Mouse (Mus musculus): ENCODE measurements at regions not wholly inside any gene's neighbourhood (a gene's known extent, or its start where the extent isn't known, plus 50 kb on each side); places are given as distances from the start of the nearest gene placed in this dataset.

DNA sequence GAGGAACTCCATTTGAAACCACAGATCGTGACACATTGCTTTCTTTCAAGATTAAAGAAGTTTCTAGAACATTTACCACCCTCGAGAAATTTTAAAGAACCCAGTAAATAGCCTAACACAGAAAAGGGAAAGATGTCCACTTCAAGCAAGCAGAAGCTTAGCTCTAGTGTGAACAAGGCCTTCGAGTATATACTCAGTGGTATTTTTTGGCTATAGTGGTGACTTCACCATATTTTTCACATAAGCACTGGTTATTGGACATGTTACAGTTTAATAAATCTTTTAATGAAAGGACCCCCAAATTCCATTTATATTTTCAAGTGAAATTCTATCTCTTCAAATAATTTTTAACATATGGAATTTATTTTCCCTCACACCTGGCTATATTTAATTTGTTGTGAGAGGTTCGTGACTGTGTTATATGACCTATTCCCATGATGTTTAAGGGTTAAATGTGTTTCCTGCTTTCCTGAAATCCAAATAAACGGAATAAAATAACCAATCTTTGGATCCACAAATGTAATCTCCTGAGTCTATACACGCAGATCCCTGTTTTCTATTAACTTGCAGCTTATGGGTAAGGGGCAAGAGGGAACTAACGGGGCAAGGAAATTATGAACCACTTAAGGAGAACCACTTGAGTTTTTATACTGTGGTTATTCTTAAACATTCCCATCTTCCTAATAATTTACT is 60.6 kb upstream of the Tas2r134 start:
- DNase-seq: no peak

DNA sequence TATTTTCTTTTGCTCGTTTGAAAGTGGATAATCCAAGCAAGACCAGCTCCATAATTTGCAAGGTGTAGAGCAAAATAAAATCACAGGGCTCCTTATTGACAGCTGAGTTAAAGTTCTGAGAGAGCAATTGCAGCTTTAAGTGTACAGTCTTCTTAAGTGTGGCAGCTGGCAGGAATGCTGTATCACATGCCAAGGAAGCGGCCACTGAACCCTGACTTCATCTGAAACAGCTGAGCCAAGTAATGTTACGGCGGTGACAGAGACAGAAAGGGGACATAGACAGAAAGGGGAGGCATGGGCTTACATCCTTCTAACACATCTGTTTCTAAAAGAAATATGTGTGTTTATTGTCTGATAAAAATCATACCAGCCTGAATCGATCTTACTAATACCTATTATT is 63.4 kb upstream of the Tas2r134 start:
- no peak for DNase-seq

DNA sequence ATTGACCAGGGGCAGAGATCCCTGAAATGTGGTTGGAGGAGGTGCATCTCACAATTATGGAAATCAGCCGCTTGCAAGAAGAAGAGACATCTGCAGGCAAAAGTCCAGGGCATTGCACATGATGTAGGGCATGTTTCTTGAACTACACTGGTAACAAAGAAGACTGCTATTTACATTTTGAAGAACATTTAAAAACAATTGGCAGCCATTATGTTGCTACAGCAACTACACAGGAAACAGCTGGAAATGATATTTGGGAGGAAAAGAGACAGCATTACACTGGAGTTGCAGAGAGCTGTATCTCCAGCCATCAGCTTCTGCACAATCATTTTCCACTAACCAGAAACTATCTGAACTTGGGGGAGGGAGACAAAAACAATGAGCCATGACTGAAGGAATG is 64.1 kb upstream of the Tas2r134 start:
- DNase-seq: no peak

DNA sequence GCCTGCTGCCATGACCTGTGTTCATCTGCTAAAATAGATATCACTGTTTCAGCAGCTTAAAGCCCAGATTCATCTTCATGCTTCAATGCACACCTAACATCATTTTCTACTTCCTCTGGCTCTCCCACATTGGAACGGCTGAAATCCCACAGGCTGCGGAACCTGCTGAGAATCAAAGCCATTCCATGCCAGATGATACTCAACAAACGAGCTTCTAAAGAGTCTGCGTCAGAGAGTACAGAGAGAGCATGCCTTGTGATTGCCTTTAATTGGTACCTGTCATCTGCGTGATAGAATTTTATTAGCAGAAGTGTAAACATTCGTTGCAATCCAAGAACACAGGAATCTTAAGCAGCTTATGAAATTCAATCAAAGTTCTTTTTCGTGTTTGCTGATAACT is 76.4 kb upstream of the Tas2r134 start:
- DNase-seq: no peak

DNA sequence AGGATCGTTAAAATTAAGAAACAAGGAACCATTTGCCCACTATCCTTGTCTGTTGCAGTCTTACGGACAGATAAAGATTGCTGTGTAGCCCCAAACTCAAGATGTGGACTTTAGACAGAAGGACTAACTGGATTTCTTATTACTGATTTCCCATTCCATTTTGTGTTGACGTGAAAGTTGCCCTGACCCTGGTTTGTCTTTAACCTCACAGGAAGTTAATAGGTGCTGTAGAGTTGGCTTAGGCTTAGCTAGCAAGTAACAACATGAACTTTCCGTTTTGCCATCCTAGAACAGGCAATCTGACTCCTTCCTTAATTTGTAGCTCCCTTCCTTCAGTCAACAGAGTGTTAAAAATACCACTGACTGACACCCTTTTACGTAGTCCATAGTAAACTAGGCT is 78.2 kb upstream of the Tas2r134 start:
- DNase-seq: no peak

DNA sequence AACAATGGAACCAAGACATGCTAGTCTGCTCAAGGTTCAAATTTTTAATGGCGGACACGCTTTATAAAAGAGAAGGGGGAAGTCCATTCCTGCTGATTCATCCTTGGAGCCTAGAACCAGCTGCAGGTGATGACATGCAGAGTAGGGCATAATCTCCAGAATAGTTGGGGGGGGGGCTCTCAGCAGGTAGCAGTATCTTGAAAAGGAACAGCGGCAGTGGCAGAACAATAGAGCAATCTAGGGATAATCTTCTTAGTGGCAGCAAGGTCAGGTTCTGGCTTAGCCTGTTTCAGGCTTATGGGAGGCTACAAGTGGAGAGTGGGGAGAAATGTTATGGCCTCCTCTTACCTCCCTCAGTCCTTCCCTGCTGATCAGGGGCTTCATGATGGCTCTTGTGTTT is 81.1 kb upstream of the Tas2r134 start:
- DNase-seq: no peak

DNA sequence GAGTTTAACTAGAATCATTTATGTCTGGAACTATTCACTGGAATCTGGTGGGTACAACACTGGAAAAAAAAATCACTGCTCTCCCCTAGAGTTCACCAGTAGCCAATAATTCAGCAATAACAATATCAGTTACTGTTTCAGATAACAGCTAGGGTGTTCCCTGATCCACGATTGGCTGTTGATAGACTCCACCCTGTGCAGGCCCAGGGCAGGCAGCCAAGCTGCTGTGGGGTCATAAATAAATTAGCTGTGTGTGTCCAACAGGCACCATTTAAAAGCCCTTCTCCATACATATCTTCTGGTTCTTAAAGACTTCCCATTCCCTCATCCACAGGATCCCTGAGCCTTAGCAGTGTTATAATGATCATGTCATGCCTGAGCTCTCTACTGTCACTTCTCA is 83.4 kb upstream of the Tas2r134 start:
- no peak for DNase-seq

DNA sequence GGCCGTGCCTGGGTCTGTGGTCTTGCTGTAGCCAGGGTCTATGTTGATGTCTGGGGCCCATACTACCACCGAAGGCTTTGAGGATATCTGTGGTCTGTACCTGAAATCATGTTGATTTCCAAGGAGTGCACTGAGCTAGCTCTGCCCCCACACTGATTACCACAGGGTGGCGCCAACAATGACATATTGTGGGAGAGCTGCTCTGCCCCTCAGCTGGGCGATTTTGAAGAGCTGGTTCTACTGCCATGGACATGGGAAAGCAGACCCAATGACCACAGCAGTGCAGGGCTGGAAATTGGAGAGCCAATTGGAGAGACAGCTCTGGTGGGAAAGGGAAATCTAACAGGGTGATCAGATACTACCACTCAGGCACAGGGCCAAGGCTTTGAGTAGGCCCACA is 85.0 kb upstream of the Tas2r134 start:
- DNase-seq: no peak

DNA sequence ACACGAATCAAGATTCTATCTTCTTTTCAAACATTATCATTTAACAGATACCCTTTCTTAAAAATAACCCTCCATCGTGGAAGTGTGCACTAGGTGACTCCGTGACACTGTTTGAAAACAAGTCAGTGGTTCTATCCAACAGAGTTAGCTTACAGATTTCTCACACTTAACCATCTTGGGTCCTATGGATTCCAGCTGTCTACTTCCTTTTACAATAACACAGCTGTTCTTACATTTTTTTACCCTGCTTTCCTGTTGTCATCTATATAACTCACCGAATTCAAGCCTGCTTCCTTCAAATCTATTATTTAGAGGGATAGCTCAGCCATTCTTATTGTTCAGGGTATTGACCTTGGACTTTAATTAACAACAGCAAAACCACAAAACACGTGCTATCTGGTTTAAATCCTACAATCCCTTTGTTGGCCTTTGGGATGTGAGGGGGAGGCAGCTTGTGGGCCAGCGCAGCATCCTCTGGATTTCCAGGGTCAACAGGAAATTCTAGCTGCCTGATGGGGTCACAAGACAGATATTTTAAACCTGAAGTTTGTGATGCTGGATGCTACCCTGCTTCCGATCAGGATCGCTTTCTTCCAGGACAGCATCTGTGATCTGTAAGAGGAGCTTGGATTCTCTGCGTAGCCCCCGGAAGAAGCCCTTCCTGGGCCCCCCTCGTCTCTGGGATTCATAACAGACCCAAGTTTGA is 94.4 kb upstream of the Tas2r134 start:
- DNase-seq: no peak

DNA sequence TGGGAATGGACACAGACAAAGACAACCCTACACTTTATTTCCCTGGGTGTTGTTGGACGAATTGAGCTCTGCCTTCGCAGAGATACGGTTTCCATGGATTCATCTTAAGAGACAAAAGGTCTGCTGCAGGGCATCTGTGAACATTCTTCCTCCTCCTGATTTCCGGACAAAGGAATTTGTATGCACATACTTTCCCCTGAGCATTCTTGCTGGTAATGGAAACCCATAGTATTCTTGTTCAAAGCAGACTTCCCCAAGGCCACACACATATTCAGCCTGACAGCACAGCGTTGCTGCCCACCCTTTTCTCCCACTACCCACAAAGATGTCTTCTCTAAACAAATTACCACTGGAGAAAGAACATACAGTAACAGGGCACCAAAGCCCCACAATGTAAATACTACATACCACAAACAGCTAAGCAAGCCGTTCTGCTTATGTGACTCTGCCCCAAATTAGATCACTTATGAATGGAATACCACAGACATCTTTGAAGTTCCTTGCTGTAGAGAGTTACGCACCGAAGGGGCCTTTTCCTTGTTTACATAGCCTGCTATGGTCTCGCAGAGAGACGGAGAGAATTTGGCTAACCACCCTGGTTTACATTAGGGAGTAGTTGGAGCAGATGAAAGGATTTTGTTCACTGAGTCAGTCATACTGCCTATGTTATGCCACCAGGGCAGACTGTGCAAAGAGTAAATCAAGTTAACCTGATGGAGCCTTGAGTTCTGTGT is 96.0 kb upstream of the Tas2r134 start:
- DNase-seq: no peak

DNA sequence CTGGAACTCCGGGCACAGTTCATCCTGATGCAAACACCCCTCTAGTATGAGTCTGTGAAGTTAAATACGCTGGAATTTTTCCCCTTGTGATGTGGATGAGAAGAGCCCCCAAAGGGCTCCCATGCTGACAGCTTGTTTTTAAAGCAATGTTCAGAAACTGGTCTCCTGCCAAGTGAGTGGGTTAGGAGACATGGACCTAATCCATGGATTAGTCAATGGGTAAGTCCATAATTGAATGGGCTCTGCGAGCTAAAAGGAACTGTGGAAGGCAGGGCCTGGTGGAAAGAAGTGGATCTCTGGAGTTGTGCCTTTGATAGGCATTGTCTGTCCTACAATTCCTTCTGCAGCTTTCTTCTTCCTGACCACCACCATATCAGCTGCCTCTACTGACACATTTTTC is 104.5 kb upstream of the Tas2r134 start:
- DNase-seq: no peak

DNA sequence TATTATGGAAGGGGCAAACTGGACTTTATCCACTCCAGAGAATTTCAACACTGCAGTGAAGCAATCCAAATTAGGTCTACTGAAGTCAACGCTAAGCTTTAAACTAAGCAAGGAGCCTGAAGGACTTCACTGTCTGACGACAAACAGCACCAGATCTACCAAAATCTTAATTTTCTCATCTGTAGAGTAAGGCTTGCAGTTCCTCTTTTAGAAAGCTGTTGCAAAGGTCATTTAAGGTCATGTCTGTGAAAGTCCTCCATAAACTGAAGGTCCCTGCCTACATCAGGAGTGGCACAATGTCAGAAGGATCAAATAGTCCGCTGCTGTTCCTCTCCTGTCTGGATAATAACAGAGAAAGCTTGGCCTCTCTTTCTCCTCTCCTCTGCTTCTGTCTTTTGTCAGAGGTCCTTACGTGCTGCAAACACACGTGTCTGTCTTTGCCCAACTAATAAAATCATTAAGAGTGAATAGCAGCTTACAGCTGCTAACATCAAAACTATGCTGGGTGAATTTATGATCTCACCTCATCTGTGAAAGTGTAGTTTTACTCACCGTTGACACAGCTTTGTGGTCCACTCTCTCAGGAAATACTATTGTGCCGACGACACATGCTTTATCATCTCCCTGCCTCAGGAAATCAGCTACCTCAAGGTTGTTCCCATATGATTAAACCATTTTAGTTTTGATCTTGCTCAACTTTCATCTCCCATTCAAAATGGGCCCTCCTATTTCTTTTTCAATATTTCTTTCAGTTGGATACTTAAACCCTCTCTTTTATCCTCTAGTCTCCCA is 117.9 kb upstream of the Tas2r134 start:
- no peak for DNase-seq

DNA sequence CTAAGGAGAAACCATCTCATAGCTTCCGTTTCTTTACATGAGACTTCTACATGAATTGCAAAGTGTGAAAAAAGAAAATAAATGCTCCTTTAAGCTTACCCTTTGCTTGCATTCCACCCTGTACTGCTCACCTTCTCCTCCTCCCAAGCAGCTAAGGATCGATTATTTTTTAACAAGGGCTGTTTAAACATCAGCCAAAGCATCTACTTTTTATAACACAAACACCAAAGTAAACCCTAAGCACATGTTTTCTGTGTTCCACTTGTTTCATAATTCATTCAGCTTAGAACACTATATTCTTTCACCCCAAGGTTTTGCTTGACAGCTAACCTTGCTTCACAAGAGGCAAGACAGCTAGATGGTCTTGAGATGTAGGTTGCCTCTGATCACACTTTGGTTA is 129.4 kb upstream of the Tas2r134 start:
- DNase-seq: no peak

DNA sequence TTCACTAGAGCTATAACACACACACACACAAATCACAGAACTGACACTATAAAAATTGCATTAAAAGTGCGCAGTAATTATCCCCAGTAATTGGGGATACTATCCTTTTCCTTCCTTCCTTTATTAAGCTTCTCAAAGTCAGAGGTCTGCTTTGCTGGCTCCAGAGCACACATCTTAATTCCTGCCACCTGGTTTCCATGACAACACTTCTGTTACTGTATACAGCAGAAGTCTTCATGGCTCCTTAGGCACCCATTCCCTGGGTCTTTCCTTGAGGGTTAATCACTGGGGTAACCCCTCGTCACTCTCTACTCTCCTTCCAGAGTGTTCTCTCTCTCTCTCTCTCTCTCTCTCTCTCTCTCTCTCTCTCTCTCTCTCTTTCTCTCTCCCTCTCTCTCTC is 153.6 kb upstream of the Tas2r134 start:
- no peak for DNase-seq

DNA sequence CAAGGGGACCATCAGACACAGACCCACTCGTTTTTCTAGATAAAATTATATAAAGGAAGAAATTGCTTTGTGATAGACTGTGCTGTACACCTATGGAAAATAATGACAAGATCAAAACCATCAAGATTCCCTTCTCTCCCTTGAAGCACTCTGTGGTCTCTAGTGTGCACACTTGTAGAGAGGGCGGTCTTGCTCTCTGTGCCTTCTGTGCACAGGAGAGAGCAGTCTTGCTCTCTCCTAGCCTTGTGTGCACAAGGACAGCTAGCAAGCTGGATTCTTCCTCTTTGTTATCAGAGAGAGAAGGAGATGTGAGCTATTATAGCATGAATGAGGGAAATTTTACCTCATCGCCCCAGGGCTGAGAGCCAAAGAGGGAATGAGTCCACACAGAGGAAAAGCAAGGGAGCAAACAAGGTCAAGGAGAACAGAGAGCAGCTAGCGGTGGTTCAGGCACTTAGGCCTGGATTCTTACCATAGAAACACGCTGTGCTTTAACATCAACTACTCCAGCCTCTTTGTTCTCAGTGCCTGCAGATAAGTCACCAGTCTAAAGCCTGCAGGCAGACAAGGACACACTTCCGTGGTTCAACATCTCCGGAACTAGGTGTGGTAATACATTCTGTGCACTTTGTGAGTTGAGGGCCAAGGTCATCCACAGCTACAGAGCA is 160.2 kb upstream of the Tas2r134 start:
- no peak for DNase-seq

DNA sequence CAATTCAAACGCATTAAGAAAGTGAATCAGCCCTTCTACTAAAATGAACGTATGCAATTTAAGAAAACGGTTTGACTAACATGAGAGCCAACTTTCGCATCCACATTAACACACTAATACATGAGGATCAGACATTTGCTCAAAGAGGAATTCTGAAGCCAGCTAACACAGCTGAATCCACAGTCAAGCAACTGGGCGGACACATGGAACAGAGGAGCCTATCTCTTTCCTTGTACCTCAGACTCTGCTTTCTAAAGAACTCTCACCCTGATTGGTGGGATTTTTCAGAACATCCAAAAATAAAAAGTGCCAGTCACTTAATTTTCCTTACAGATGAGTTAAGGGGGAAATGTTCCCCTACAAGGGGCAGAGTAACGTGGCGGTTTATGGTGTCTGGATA is 161.3 kb upstream of the Tas2r134 start:
- DNase-seq: no peak

DNA sequence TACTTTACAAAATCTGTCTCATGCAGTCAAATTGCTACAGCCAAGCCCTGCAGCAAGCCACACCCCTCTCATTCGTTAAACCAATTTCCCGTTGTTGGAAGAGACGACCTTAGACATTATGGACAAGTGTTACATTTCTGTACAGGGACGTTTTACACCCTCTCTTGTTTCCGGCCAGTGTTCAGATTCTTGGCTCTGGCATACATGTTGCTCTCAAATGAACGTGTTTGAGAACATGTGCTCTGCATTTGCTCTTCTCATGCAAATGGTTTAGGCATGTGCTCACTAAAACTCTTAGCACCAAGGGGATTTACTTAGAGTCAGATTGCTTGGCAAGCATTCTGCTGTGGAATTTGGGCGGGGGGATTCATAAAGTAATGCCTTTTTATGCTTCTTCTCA is 161.7 kb upstream of the Tas2r134 start:
- DNase-seq: no peak

DNA sequence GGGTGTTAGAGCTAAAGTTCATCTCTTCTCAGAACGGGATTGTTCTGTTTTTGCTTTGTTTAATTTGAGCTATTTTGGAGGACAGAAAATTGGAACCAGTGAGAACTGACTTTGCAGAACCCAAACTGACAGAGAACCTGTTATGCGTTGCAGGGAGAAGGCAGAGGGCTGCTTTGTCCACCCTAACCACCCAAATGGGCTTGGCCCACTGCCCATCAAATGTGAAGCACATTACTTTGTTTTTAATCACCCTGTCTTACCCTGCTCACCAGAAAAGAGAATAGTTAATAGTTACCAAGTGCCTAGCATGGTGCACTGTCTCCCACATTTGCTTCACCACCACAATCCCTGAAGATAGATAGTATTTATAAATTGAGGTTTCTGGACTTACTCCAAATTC is 163.0 kb upstream of the Tas2r134 start:
- DNase-seq: no peak

DNA sequence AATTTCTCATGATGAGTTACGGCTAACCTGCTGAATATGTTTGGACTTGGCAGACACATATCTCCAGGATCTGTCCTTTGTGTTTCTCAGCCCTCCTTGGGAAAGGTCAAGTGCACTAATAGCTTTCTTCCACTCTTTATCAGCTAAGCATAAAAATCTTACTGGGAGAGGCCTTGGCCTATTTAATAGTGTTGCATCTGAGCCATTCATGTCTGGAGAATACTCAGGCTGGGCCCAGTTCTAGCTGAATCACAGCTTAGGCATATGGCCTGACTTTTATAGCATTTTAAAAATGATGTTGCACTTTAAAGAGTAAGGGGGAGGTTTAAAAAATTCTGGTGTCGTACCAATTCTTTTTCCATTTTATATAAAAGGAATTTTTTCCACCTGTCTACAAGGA is 166.4 kb upstream of the Tas2r134 start:
- DNase-seq: no peak

DNA sequence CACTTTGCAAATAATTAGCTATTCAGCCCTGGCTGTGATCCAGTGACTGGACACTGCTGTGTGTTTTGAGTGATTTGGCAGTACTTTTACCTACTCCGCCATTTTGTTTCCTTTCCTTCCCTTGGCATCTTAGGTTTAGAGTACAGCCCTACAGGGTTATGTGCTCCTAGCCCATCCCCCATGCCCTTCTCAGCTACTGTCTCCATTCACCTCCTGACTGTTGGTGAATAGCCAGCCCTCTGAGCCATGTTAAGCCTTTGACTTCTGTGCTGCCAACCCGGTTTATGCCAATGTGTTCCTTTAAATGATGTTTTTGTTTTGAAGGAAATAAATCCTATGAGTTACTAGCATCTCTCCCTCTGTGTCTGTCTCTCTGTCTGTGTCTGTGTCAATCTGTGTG is 167.8 kb upstream of the Tas2r134 start:
- no peak for DNase-seq

DNA sequence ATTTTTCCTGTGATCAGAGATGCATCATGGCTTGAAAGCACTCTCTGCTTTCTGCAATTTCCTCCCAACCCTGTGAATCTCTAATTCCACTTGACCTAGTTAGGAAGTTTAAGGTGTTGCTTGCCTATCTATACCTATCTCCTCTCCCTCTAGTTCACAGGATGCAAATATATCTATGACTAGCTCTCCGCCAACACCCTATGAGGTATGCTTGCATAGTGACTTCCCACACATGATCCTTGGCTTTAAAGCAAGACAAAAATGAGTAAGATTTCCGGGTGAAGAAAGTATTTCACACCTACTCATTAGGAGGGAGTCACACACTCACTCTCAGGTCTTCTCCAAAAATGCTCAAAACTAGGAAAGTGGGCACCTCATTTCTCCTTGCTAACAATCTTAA is 169.6 kb upstream of the Tas2r134 start:
- DNase-seq: no peak

DNA sequence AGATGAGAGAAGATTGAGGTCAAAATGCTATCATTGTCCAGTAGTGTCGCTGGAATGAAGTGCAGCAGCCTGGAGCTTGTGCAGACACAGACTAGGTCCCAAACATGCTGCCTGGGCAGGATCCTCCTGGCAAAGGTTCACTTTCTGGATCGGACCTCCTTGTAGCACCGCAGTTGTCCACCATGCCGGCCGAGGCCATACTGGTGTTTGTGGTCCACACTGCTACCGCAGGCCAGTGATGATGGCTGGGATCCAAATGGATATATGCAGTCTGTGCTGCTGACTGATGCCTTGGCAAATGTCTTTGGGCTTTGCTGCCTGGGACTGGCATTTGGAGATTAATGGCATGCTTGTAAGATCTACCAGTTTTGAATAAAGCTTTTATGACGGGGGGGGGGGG is 174.5 kb upstream of the Tas2r134 start:
- DNase-seq: no peak

DNA sequence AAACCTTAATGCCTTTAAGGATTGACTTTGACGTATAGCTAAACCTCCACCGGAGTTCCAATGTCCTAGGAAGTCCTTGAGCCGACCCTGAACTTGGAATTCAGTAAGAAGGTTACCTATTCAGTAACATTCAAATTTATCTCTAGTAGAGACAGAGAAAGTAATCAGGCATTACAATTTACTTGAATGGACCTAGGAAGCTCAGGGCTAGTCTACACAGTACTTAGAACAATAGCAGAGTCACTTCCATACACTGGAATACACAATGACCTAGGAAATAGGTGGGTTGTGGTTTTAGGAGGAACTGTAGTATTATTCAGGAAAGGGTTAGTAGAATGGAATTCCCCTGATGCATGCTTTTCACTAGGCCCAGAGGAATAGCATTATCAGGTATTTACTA is 179.2 kb upstream of the Tas2r134 start:
- DNase-seq: no peak
